ENCODE assay signal across 12 mouse cellular contexts in genomic region chr8:11327298-11327697, GRCm38 (mm10). TPM values are rescaled to one million over a fixed set of nuclear protein-coding genes. Genes with fewer than 3 reads are reported as not detected.
DNase-seq lines count a peak whose midpoint lies in the region; ATAC-seq and TF ChIP-seq lines count a peak whose summit lies in the region.
"Had no signal": no experiment of that assay in that cellular context is flagged by ENCODE, and none has a peak within 500 bp of the region (broad histone marks: within the 10 kb centered on the region; RNA-seq: fewer than 3 reads in every experiment).

No protein-coding gene starts in this region.

- H3K36me3 ChIP-seq in intestine, embryonic 15.5 days, result no peaks in the 10 kb centered on the region
- no peaks in the 10 kb centered on the region for H3K36me3 ChIP-seq in intestine, postnatal 0 days (ENCODE audit: control insufficient read depth, insufficient read depth)
- H3K36me3 ChIP-seq in embryonic facial prominence, embryonic 10.5 days (replicated peaks), result peaks cover 19% of the 10 kb centered on the region; the same call in 1 of the 2 replicates
- H3K36me3 ChIP-seq: midbrain, embryonic 10.5 days; neural tube, embryonic 12.5 days had no signal

- DNase-seq in 416B (ENCODE audit: low read depth), result peak; percentile 35
- DNase-seq in embryonic facial prominence, embryonic 10.5 days (ENCODE audit: low spot score), result peak; percentile 35
- DNase-seq in kidney, postnatal 14 days, result peak; percentile 37
- DNase-seq in c-Kit-positive CD71-positive TER-119-positive erythroid progenitor cells, embryonic 14.5 days (ENCODE audit: low spot score), result no peak
- no peak for DNase-seq in spleen, adult 12 weeks (ENCODE audit: low spot score)

- no peak overlapping the region for H3K4me3 ChIP-seq in intestine, embryonic 15.5 days (replicated peaks)
- H3K4me3 ChIP-seq in intestine, postnatal 0 days (ENCODE audit: low read depth, low read length), result no peak overlapping the region
- no peak overlapping the region for H3K4me3 ChIP-seq in embryonic facial prominence, embryonic 10.5 days
- H3K4me3 ChIP-seq: midbrain, embryonic 10.5 days; neural tube, embryonic 12.5 days had no signal

- H3K27ac ChIP-seq in intestine, embryonic 15.5 days, result 0 out of 2 replicates have a peak overlapping the region, but pooled peaks have one; percentile 13
- no peak overlapping the region for H3K27ac ChIP-seq in intestine, postnatal 0 days (ENCODE audit: low read depth, low read length)
- peak overlapping the region; percentile 65 for H3K27ac ChIP-seq in embryonic facial prominence, embryonic 10.5 days (replicated peaks)
- H3K27ac ChIP-seq: midbrain, embryonic 10.5 days; neural tube, embryonic 12.5 days had no signal

- H3K9ac ChIP-seq in intestine, embryonic 15.5 days, result no peak overlapping the region
- no peak overlapping the region for H3K9ac ChIP-seq in intestine, postnatal 0 days (ENCODE audit: low read depth, low read length)
- H3K9ac ChIP-seq: neural tube, embryonic 12.5 days had no signal

- 50% methylated on average over 4 of the region's 4 CpGs for WGBS in intestine, embryonic 15.5 days
- WGBS in intestine, postnatal 0 days, result 50% methylated on average over 4 of the region's 4 CpGs
- WGBS in embryonic facial prominence, embryonic 10.5 days, result 38% methylated on average over 4 of the region's 4 CpGs

- peaks cover 6% of the 10 kb centered on the region; the same call in 1 of the 2 replicates for H3K4me1 ChIP-seq in intestine, embryonic 15.5 days (replicated peaks)
- H3K4me1 ChIP-seq in intestine, postnatal 0 days (replicated peaks; ENCODE audit: control insufficient read depth, insufficient read depth, low read length), result 0 out of 2 replicates have a peak, but pooled peaks cover 6% of the 10 kb centered on the region
- peaks cover 36% of the 10 kb centered on the region for H3K4me1 ChIP-seq in embryonic facial prominence, embryonic 10.5 days

- H3K4me2 ChIP-seq in intestine, embryonic 15.5 days (replicated peaks), result no peak overlapping the region
- no peak overlapping the region for H3K4me2 ChIP-seq in intestine, postnatal 0 days (replicated peaks; ENCODE audit: low read depth)
- H3K4me2 ChIP-seq: liver, embryonic 11.5 days; neural tube, embryonic 12.5 days had no signal

- H3K27me3 ChIP-seq in intestine, embryonic 15.5 days (replicated peaks), result no peaks in the 10 kb centered on the region
- H3K27me3 ChIP-seq in intestine, postnatal 0 days (replicated peaks; ENCODE audit: control insufficient read depth, insufficient read depth, low read length), result no peaks in the 10 kb centered on the region
- no peaks in the 10 kb centered on the region for H3K27me3 ChIP-seq in embryonic facial prominence, embryonic 10.5 days (replicated peaks; ENCODE audit: low read depth, poor library complexity, severe bottlenecking)
- H3K27me3 ChIP-seq: neural tube, embryonic 12.5 days had no signal

- no peak for TF ChIP-seq CTCF in intestine, postnatal 0 days (IDR thresholded peaks at IDR 0.05; ENCODE audit: low read depth)

- H3K9me3 ChIP-seq in intestine, embryonic 15.5 days, result no peaks in the 10 kb centered on the region
- H3K9me3 ChIP-seq in intestine, postnatal 0 days (ENCODE audit: control insufficient read depth), result no peaks in the 10 kb centered on the region
- H3K9me3 ChIP-seq in embryonic facial prominence, embryonic 10.5 days, result no peaks in the 10 kb centered on the region
- H3K9me3 ChIP-seq: midbrain, embryonic 10.5 days; neural tube, embryonic 12.5 days had no signal

- peak; percentile 41; the same call in 1 of the 2 replicates for ATAC-seq in intestine, embryonic 15.5 days
- no peak for ATAC-seq in intestine, postnatal 0 days
- ATAC-seq in inflammation-experienced regulatory T-cells, adult 6 months, result no peak
- ATAC-seq: forebrain, embryonic 16.5 days had no signal

RNA-seq across cellular contexts. Expression of gene Col4a1, which starts 14.7 kb away (rescaled TPM):
- polyA plus RNA-seq in intestine, embryonic 15.5 days (2015; fragmentation: Nextera tagmentation; extraction: Ambion mirVana), result 161 and 170 TPM in 2 replicates
- 84.5 and 85.5 TPM in 2 replicates for polyA plus RNA-seq in intestine, postnatal 0 days (2015; fragmentation: Nextera tagmentation; extraction: Ambion mirVana)
- 128 and 138 TPM in 2 replicates for polyA plus RNA-seq in embryonic facial prominence, embryonic 10.5 days (2016; fragmentation: Nextera tagmentation; extraction: Ambion mirVana)
- under 1 TPM in 1 of 3 experiments, not detected in 2; 0.40 TPM for polyA plus RNA-seq in inflammation-experienced regulatory T-cells, adult 6 months (2017; shearing (Covaris generic))

RNA-seq across cellular contexts. Expression of gene Col4a2, which starts 14.7 kb away (rescaled TPM):
- polyA plus RNA-seq in intestine, embryonic 15.5 days (2015; fragmentation: Nextera tagmentation; extraction: Ambion mirVana), result 60.2 and 61.4 TPM in 2 replicates
- 44.5 and 44.8 TPM in 2 replicates for polyA plus RNA-seq in intestine, postnatal 0 days (2015; fragmentation: Nextera tagmentation; extraction: Ambion mirVana)
- 51.8 and 54.7 TPM in 2 replicates for polyA plus RNA-seq in embryonic facial prominence, embryonic 10.5 days (2016; fragmentation: Nextera tagmentation; extraction: Ambion mirVana)
- polyA plus RNA-seq in inflammation-experienced regulatory T-cells, adult 6 months (2017; shearing (Covaris generic)), result not detected

Comparison
In these comparisons a context has a peak if more than half of its experiments do, and no peak if none do; other contexts are left out.
1. DNase-seq: peak in 416B (single experiment), embryonic facial prominence, embryonic 10.5 days (single experiment) and kidney, postnatal 14 days (single experiment); none in c-Kit-positive CD71-positive TER-119-positive erythroid progenitor cells, embryonic 14.5 days (single experiment) and spleen, adult 12 weeks (single experiment).
2. RNA of gene Col4a1, which starts 14.7 kb away (polyA plus RNA-seq): 161 to 170 TPM in intestine, embryonic 15.5 days, 128 to 138 TPM in embryonic facial prominence, embryonic 10.5 days and 84.5 to 85.5 TPM in intestine, postnatal 0 days; 0.40 TPM in inflammation-experienced regulatory T-cells, adult 6 months; every median in the first group is over 10 times any median in the second.
3. RNA of gene Col4a2, which starts 14.7 kb away (polyA plus RNA-seq): 60.2 to 61.4 TPM in intestine, embryonic 15.5 days, 51.8 to 54.7 TPM in embryonic facial prominence, embryonic 10.5 days and 44.5 to 44.8 TPM in intestine, postnatal 0 days; not detected in inflammation-experienced regulatory T-cells, adult 6 months; every median in the first group is over 10 times any median in the second.